Mouse (Mus musculus): ENCODE data around the gene Gbgt1. TPM values are rescaled to one million over a fixed set of nuclear protein-coding genes. Genes with fewer than 3 reads are reported as not detected.

The Gbgt1 gene
- polyA plus RNA-seq (2015; fragmentation: Nextera tagmentation; extraction: Ambion mirVana), result 0.50 and 0.60 TPM in 2 replicates

GRCm38 (mm10) chr2:28496671-28497070 lies at the start of gene Gbgt1:
Gene Gbgt1, plus strand, starts transcription at chr2:28496891.
- no peak within 1 kb of the TSS for H3K4me3 ChIP-seq (replicated peaks)
- no peaks in the 10 kb centered on the region for H3K36me3 ChIP-seq (replicated peaks)
- no peak within 1 kb of the TSS for H3K27ac ChIP-seq (replicated peaks)
- no peaks in the 10 kb centered on the region for H3K4me1 ChIP-seq (replicated peaks)
- no peak for ATAC-seq (ENCODE audit: insufficient read depth)
- 63% methylated on average over 5 of the region's 5 CpGs for WGBS (ENCODE audit: insufficient replicate concordance)
- H3K9me3 ChIP-seq (replicated peaks), result no peaks in the 10 kb centered on the region
- H3K9ac ChIP-seq, result no peak within 1 kb of the TSS
- H3K27me3 ChIP-seq, result no peaks in the 10 kb centered on the region
- no peak within 1 kb of the TSS for H3K4me2 ChIP-seq

GRCm38 (mm10) chr2:28447315-28447670 lies 49.4 kb upstream of the Gbgt1 start:
- Histone ChIP-seq H3K9me3 (replicated peaks) (no peaks in the 10 kb centered on the region), H3K27ac (replicated peaks) (no peak overlapping the region), H3K36me3 (replicated peaks) (no peaks in the 10 kb centered on the region), H3K4me2 (peak overlapping the region; percentile 70), H3K4me1 (replicated peaks) (no peaks in the 10 kb centered on the region; the same call in 1 of the 2 replicates), H3K27me3 (peaks cover 58% of the 10 kb centered on the region), H3K9ac (no peak overlapping the region), H3K4me3 (replicated peaks) (peak overlapping the region; percentile 54)
- no peak for ATAC-seq (ENCODE audit: insufficient read depth)
- 13% methylated on average over 11 of the region's 11 CpGs for WGBS (ENCODE audit: insufficient replicate concordance)

- 58% methylated on average over 11 of the region's 11 CpGs for WGBS (ENCODE audit: insufficient replicate concordance)
- Histone ChIP-seq H3K9me3 (replicated peaks) (no peaks in the 10 kb centered on the region), H3K4me3 (replicated peaks) (no peak overlapping the region), H3K27me3 (peaks cover 33% of the 10 kb centered on the region), H3K9ac (no peak overlapping the region), H3K36me3 (replicated peaks) (no peaks in the 10 kb centered on the region), H3K27ac (replicated peaks) (no peak overlapping the region), H3K4me2 (no peak overlapping the region), H3K4me1 (replicated peaks) (no peaks in the 10 kb centered on the region; the same call in 1 of the 2 replicates)
- ATAC-seq (ENCODE audit: insufficient read depth), result no peak
Observed at GRCm38 (mm10) chr2:28451663-28452062, 45.0 kb upstream of the Gbgt1 start.

GRCm38 (mm10) chr2:28453539-28453938 lies 43.2 kb upstream of the Gbgt1 start:
- no peak overlapping the region for H3K4me2 ChIP-seq
- WGBS (ENCODE audit: insufficient replicate concordance), result 64% methylated on average over 6 of the region's 6 CpGs

GRCm38 (mm10) chr2:28456616-28457015 lies 40.1 kb upstream of the Gbgt1 start:
- no peaks in the 10 kb centered on the region for H3K27me3 ChIP-seq
- no peak overlapping the region for H3K4me2 ChIP-seq
- no peak overlapping the region for H3K9ac ChIP-seq
- no peaks in the 10 kb centered on the region for H3K9me3 ChIP-seq (replicated peaks)
- ATAC-seq (ENCODE audit: insufficient read depth), result no peak
- 53% methylated on average over 1 of the region's 1 CpGs for WGBS (ENCODE audit: insufficient replicate concordance)
- no peak overlapping the region for H3K27ac ChIP-seq (replicated peaks)
- H3K4me3 ChIP-seq (replicated peaks), result no peak overlapping the region
- no peaks in the 10 kb centered on the region for H3K4me1 ChIP-seq (replicated peaks)
- H3K36me3 ChIP-seq (replicated peaks), result no peaks in the 10 kb centered on the region

More at GRCm38 (mm10) chr2:28453539-28453938, 43.2 kb upstream of the Gbgt1 start:
- no peak overlapping the region for H3K27ac ChIP-seq (replicated peaks)
- H3K4me1 ChIP-seq (replicated peaks), result no peaks in the 10 kb centered on the region
- no peak overlapping the region for H3K4me3 ChIP-seq (replicated peaks)
- ATAC-seq (ENCODE audit: insufficient read depth), result no peak
- H3K9ac ChIP-seq, result no peak overlapping the region
- peaks cover 15% of the 10 kb centered on the region for H3K27me3 ChIP-seq
- H3K9me3 ChIP-seq (replicated peaks), result no peaks in the 10 kb centered on the region
- H3K36me3 ChIP-seq (replicated peaks), result no peaks in the 10 kb centered on the region

GRCm38 (mm10) chr2:28463919-28464318 lies 32.8 kb upstream of the Gbgt1 start:
- Histone ChIP-seq H3K4me2 (no peak overlapping the region), H3K4me3 (replicated peaks) (no peak overlapping the region), H3K9ac (no peak overlapping the region), H3K27me3 (peaks cover 35% of the 10 kb centered on the region), H3K36me3 (replicated peaks) (no peaks in the 10 kb centered on the region), H3K27ac (replicated peaks) (no peak overlapping the region), H3K4me1 (replicated peaks) (peaks cover 18% of the 10 kb centered on the region), H3K9me3 (replicated peaks) (no peaks in the 10 kb centered on the region)
- 36% methylated on average over 3 of the region's 3 CpGs for WGBS (ENCODE audit: insufficient replicate concordance)
- ATAC-seq (ENCODE audit: insufficient read depth), result no peak

- no peak overlapping the region for H3K9ac ChIP-seq
- no peak for ATAC-seq (ENCODE audit: insufficient read depth)
- H3K27ac ChIP-seq (replicated peaks), result no peak overlapping the region
- H3K4me3 ChIP-seq (replicated peaks), result no peak overlapping the region
- H3K4me1 ChIP-seq (replicated peaks), result peaks cover 19% of the 10 kb centered on the region
- H3K9me3 ChIP-seq (replicated peaks), result no peaks in the 10 kb centered on the region
- H3K4me2 ChIP-seq, result no peak overlapping the region
- WGBS (ENCODE audit: insufficient replicate concordance), result 65% methylated on average over 9 of the region's 9 CpGs
- peaks cover 8% of the 10 kb centered on the region for H3K36me3 ChIP-seq (replicated peaks)
- H3K27me3 ChIP-seq, result peaks cover 35% of the 10 kb centered on the region
Observed at GRCm38 (mm10) chr2:28464919-28465318, 31.8 kb upstream of the Gbgt1 start.

- Histone ChIP-seq H3K9ac (no peak within 1 kb of the TSS), H3K4me3 (replicated peaks) (no peak within 1 kb of the TSS), H3K4me1 (replicated peaks) (peaks cover 19% of the 10 kb centered on the region), H3K4me2 (peak within 1 kb of the TSS; percentile 55), H3K27me3 (peaks cover 35% of the 10 kb centered on the region), H3K36me3 (replicated peaks) (peaks cover 16% of the 10 kb centered on the region), H3K27ac (replicated peaks) (no peak within 1 kb of the TSS), H3K9me3 (replicated peaks) (no peaks in the 10 kb centered on the region)
- no peak for ATAC-seq (ENCODE audit: insufficient read depth)
- 5% methylated on average over 25 of the region's 25 CpGs for WGBS (ENCODE audit: insufficient replicate concordance)
Observed at GRCm38 (mm10) chr2:28465836-28466518, 30.7 kb upstream of the Gbgt1 start, which contains the start of gene 1700007K13Rik. Gene 1700007K13Rik, minus strand, starts transcription at chr2:28466332.

- Histone ChIP-seq H3K27ac (replicated peaks) (no peak within 1 kb of the TSS), H3K4me1 (replicated peaks) (peaks cover 19% of the 10 kb centered on the region), H3K4me2 (peak within 1 kb of the TSS; percentile 74), H3K36me3 (replicated peaks) (peaks cover 24% of the 10 kb centered on the region), H3K9ac (peak within 1 kb of the TSS; percentile 70), H3K27me3 (peaks cover 35% of the 10 kb centered on the region), H3K9me3 (replicated peaks) (no peaks in the 10 kb centered on the region), H3K4me3 (replicated peaks) (peak within 1 kb of the TSS; percentile 73)
- ATAC-seq (ENCODE audit: insufficient read depth), result peak; percentile 77
- under 1% methylated on average over 52 of the region's 52 CpGs for WGBS (ENCODE audit: insufficient replicate concordance)
Observed at GRCm38 (mm10) chr2:28467860-28468485, 28.7 kb upstream of the Gbgt1 start, which contains the start of gene Mrps2. Gene Mrps2, plus strand, starts transcription at chr2:28468066.

GRCm38 (mm10) chr2:28468486-28469225 lies 28.0 kb upstream of the Gbgt1 start:
- WGBS (ENCODE audit: insufficient replicate concordance), result 41% methylated on average over 18 of the region's 18 CpGs
- Histone ChIP-seq H3K4me3 (replicated peaks) (peak overlapping the region; percentile 73), H3K4me2 (peak overlapping the region; percentile 74), H3K9ac (peak overlapping the region; percentile 70), H3K27me3 (peaks cover 35% of the 10 kb centered on the region), H3K36me3 (replicated peaks) (peaks cover 24% of the 10 kb centered on the region), H3K4me1 (replicated peaks) (peaks cover 19% of the 10 kb centered on the region), H3K9me3 (replicated peaks) (no peaks in the 10 kb centered on the region), H3K27ac (replicated peaks) (no peak overlapping the region)
- no peak for ATAC-seq (ENCODE audit: insufficient read depth)

- ATAC-seq (ENCODE audit: insufficient read depth), result no peak
- 82% methylated on average over 14 of the region's 14 CpGs for WGBS (ENCODE audit: insufficient replicate concordance)
- Histone ChIP-seq H3K27me3 (peaks cover 34% of the 10 kb centered on the region), H3K9me3 (replicated peaks) (no peaks in the 10 kb centered on the region), H3K4me2 (no peak overlapping the region), H3K9ac (no peak overlapping the region), H3K27ac (replicated peaks) (no peak overlapping the region), H3K4me3 (replicated peaks) (no peak overlapping the region), H3K36me3 (replicated peaks) (peaks cover 24% of the 10 kb centered on the region), H3K4me1 (replicated peaks) (peaks cover 19% of the 10 kb centered on the region)
Observed at GRCm38 (mm10) chr2:28469461-28469860, 27.2 kb upstream of the Gbgt1 start.

All from liver, embryonic 15.5 days (tissue).